Mouse (Mus musculus): ENCODE measurements around the gene Tmpo. TPM values are rescaled to one million over a fixed set of nuclear protein-coding genes. Genes with fewer than 3 reads are reported as not detected.
A peak's percentile ranks its signal among the peaks of the same experiment; 100 is the strongest.
"Not testable (repeated sequence)": the region's sequence is repeated elsewhere in the genome, so short reads cannot be mapped to it uniquely, and the experiment has no call there.

Gene Tmpo
- total RNA-seq, 2 experiments from 2014 or later = 1,232 to 1,337 TPM

DNA sequence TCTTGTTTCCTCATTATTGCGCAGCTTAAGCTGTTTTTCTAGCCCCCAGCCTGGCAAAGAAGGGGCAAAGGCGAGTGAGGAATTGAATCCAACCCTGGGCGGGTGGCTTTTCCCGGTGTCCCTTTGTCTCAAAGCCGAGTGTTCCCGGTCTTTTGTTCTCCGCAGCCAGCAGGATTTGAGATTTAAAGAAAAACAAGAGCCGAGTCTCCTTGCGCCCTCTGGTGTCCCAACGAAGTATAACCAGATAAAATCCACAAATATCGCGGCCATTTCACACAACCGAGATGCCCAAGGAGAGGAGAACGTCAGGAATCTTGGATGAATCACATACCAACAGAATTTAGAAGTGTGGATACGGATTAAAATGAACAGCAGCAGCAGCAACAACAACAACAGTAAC is 6.8 kb upstream of the Tmpo start:
- peak; percentile 72 for ATAC-seq (replicated peaks; ENCODE audit: low FRiP score, poor library complexity, severe bottlenecking)

DNA sequence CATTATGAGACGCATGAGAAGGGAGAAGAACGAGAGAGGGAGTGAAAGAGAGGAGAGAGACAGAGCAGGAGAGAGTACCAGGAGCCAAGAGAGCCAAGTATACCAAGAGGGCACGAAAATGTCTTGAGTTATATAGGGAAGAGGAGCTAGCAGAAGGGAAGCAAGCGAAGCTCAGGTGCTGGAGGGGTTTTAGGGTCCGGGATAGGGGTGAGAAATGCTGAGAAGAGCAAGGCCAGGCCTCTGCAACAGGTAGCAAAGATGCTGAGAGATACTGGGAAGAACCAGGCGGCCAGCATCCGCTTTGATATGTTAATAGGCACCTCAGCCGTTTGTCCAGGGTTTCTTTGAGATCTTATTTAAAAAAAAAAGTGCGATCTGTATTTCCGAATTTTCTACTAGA is 6.2 kb upstream of the Tmpo start:
- no peak for ATAC-seq (replicated peaks; ENCODE audit: low FRiP score, poor library complexity, severe bottlenecking)

DNA sequence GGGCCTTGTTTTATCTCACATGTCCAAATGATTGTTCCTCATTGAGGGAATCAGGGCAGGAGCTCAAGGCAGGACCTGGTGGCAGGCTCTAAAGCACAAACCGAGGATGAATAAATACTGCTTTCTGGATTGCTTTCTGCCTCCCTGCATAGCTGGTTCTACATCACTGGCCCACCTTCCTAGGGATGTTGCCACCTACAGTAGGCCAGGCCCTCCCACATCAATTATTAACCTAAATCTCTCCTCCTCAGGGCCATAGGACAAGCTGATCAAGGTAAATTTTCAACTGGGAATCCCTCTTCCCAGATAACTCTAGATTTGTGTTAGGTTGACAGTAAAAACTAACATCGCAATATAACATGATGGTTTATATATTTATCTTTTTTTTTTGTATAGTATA is 4.6 kb upstream of the Tmpo start:
- ATAC-seq (replicated peaks; ENCODE audit: low FRiP score, poor library complexity, severe bottlenecking) = no peak

DNA sequence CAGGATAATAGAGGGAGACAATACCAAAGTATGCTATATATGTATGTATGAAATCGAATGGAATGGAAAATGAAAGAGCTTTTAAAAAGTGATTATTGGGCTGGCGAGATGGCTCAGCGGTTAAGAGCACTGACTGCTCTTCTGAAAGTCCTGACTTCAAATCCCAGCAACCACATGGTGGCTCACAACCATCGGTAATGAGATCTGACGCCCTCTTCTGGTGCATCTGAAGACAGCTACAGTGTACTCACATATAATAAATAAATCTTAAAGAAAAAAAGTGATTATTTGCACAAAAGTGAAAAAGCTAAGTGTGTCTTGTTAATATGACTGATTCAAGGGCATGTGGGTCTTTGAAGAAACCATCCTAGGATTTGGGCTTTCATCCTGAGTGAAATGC is 3.8 kb upstream of the Tmpo start:
- ATAC-seq (replicated peaks; ENCODE audit: low FRiP score, poor library complexity, severe bottlenecking) = not testable (repeated sequence)

DNA sequence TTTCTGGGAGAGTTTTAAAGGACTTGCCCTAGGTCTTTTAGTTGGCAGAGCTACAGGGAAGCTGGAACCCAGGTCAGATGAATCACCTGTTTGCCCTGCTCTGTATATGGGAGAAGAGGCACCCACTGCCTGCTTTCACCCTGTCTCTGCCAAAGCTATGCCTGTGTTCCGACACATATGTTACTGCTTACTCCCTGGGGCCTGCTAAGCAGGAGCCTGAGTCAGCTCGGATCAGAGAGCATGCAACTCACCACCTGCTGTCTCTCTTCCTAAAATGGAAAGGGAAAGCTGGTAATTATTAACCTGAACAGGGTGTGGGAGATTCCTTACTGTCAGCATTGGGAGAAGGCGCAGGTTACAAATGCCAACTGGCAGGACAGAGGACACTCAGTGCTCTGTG is 2.2 kb upstream of the Tmpo start:
- no peak for ATAC-seq (replicated peaks; ENCODE audit: low FRiP score, poor library complexity, severe bottlenecking)

DNA sequence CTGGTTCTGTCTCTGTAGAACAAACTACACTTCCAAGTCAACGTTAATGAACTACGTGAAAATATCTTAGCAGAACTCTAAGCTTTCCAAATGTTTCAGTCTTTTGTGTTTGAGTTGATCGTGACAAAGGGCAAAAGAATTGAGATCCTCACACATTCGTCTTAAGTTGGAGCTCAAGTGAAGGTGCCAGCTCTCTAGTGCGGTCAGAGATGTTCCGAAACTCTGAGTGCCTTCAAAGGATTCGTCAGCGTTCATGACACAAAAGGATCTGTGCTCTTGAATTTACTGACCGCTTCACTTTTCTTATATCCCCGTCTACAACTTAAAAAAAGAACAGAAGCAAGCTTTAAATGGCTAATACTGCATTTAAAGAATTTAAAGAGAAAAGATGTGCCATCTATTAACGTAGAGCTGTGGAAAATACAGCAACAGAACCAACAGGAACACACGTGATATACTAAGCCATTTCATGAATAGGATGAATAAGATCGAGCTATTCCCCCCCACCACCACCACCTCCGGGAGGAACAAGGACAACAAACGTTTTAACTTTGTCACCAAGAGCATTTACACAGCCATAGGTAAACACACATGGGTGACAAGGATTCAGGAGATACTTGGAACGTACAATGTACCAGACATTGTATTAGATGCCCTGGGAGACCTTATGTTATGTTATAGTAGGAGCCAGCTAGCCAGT is 1.3 kb upstream of the Tmpo start:
- peak; percentile 33 for ATAC-seq (replicated peaks; ENCODE audit: low FRiP score, poor library complexity, severe bottlenecking)

DNA sequence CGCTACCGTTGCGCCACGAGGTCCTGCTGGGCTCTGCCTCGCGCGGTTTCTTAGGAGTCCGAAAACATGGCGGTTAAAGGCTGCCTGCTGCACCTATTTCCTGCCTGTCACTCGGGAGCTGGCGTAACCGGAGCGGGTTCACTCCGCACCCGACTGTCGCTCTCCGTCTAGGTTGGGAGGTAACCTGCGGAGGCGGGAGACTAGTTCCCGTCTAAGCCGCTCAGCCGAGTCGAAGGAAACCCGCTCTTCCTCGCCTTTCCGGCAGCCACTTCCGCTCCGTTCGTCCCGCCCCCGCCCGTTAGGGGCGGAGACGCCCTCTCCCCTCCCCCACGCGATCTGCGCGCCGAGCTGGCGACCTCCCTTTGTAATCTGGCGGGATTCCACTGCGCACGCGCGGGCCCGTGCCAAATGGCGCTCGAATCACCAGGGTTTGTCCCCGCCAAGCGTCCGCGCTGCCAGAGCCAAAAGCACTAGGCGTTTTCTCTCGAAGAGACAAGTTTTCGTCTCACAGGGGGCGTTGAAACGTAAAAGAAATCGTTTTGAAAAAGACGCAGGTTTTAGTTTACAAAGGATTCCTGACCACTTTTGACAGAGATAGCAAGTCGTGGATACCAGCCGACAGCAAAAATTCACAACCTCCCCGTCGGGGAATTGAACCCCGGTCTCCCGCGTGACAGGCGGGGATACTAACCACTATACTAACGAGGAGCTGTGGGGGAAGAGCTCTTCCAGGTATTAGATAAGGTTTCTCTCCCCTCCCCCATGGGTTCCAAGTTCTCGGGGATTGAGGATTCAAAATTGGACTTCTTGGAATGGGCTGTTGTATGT is 560 bp upstream of the Tmpo start:
- ATAC-seq (replicated peaks; ENCODE audit: low FRiP score, poor library complexity, severe bottlenecking) = peak; percentile 86

DNA sequence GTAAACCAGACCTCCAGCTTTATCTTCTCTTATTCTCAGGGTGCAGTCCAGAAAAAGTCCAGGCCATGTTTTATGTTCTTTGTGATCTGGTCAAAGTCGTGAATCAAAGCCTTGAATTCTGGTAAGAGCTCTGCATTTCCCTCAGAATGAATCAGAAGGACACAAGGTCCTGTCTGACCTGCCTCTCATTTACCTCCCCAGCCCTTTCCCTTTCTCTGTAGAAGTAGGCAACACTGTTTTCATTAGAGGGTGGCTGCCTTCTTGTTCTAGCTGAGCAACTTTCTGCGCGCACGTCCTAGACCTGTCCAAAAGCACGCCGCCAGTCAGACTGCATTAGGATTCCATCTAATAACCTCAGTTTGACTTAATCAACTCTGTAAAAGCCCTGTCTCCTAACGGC is 814 bp downstream of the Tmpo start:
- ATAC-seq (replicated peaks; ENCODE audit: low FRiP score, poor library complexity, severe bottlenecking) = no peak

DNA sequence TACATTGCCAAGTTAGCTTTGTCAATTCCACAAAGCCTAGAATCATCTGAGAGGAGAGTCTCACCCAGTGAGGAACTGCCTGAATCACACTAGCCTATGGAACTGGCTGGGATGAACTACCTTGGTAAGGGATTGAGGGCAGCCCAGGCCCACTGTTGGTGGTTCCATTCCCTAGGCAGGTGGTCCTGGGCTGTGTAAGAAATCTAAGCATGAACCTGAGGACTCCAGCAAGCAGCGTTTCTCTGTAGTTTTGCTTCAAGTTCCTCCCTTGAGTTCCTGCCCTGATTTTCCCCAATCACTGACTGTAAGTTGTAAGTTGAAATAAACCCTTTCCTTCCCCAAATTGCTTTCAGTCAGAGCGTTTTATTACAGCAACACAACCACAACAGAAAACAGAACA is 1.3 kb downstream of the Tmpo start:
- no peak for ATAC-seq (replicated peaks; ENCODE audit: low FRiP score, poor library complexity, severe bottlenecking)

DNA sequence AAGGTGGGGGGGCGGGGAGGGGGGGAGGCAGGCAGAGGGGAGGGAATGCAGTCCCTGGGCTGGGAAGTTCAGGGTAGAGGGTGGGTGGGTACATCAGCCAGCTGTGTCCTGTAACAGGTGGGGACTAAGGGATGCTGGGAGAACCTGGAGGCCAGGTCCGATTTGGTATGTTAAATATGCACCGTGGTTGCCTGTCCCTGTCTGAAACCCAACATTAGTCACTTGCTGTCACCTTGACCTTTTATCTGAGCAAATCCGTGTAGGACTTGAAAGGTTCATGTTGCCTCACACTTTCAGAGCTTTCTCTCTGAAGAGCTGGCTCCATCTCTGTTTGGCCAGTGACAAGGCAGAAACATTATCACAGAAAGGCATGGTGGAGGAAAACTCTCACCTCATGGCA is 3.9 kb downstream of the Tmpo start:
- ATAC-seq (replicated peaks; ENCODE audit: low FRiP score, poor library complexity, severe bottlenecking) = no peak

DNA sequence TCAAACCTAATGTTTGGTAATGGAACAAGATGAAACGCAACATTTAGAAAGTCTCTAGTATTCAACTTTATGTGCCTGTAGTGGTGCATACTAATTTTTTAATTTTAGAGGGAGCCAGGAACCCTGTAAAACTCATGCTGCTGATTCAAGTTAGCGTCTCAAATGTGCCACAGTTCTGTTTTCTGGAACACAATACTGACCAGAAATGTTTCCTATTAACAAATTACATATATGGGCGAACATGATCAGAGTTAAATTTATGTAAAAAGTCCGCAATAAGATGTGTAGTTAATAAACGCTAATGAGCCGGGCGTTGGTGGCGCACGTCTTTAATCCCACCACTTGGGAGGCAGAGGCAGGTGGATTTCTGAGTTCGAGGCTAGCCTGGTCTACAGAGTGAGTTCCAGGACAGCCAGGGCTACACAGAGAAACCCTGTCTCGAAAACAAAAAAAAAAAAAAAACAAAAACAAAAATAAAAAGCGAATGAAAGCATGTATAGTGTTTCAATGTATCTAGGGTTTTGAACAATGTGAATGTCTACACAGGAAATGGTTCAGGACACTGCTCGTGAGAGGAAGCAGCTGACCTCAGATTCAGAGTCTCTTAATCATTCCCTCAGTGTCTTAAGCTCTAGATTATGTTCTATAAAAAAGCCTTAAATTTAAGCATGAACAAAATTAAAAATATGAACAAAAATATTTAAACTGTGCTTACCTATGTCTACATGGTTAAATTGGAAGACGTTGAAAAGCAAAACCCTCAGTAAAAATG is 8.6 kb downstream of the Tmpo start:
- no peak for ATAC-seq (replicated peaks; ENCODE audit: low FRiP score, poor library complexity, severe bottlenecking)

DNA sequence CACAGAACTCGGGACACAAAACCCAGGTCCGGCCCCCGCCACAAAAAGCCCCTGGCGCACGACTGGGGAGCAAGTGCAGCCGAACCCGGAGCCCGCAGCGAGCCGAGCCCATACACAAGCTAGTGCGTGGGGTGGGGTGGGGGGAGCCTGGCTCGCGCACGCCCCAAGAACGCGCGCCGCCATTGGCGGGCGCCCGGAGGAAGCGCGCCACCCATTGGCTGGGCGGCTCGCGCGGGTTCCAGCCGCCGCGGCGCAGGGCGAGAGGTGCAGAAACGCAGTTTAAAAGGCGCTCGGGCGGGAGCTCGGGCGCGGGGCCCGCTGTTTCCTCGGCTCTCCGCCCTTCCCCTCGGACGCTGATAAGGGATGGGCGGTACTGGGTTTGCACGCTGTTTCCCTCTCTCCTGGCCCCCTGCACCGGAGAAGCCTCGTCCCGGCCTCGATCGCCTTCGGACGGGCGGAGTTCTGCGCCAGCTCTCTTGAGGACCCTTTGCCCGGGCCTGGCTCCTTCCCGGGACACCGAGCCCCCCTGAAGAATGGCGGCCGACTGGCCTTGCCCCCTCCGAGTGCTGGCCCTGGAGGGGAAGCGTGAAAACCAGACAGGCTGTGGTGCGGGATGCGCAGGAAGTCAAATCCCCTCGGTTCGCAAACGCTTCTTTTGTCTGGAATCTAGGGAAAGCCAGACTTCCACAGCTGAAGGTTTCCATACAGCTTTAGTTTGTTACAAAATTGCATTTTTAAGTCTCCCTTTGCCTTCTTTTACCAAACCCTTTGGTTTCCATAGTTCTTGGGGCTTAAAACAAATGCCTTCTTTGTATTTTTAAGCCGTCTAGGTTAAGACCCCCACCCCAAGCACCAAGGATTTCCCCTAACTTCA is 9.4 kb downstream of the Tmpo start:
- ATAC-seq (replicated peaks; ENCODE audit: low FRiP score, poor library complexity, severe bottlenecking) = peak; percentile 89

DNA sequence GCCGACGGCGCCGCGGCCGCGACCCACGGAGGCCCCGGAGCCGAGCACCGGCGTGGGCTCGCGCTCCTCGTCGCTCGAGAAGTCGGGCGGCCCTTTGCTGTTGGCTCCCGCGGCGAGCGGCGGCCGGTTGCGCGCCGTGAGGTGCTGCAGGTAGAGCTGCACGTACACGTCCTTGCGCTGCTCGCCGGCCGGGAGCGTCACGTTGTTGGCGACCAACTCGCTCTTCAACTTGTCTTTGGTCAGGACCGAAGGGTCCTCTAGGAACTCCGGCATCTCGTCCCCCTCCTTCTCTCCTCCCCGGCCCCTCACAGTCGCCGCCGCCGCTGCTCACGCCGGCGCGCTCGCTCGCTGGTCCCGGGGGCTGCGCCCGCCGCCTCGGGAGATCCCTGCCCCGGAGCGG is 10.1 kb downstream of the Tmpo start:
- ATAC-seq (replicated peaks; ENCODE audit: low FRiP score, poor library complexity, severe bottlenecking) = no peak

DNA sequence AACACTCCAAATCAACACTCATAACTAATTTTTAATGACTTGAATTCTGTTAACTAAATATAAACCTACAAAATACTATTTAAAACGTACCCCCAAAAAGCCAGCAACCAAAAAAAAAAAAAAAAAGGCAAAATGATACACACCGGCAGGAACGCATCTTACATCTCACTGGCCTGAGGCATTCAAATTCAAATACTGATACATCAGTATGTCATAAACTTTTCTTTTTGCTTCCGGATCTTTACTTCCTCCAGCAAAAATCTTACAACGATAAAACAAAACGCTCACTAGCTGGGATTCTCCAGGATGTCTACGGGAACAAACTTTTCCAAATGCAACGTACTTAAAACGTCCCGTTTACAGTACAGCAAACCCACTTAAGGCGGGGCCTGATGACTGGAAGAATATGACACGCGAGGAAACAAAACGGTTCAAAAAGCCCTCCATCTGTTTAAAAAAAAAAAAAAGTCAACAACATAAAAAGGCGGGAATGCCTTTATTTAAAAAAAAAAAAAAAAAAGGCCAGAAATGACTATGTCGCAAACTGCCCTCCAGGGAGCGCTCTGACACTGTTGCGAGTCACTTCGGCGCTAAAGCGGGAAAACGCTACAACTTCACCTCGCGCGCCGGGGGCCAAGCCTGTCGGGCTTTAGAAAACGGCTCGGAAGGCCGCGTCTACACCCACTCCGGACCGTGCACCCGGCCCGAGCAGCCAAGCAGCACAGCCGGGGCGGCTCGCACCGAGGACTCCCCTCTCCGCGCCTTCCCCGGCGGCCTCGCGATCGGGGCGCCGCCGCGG is 10.8 kb downstream of the Tmpo start:
- peak; percentile 69 for ATAC-seq (replicated peaks; ENCODE audit: low FRiP score, poor library complexity, severe bottlenecking)

DNA sequence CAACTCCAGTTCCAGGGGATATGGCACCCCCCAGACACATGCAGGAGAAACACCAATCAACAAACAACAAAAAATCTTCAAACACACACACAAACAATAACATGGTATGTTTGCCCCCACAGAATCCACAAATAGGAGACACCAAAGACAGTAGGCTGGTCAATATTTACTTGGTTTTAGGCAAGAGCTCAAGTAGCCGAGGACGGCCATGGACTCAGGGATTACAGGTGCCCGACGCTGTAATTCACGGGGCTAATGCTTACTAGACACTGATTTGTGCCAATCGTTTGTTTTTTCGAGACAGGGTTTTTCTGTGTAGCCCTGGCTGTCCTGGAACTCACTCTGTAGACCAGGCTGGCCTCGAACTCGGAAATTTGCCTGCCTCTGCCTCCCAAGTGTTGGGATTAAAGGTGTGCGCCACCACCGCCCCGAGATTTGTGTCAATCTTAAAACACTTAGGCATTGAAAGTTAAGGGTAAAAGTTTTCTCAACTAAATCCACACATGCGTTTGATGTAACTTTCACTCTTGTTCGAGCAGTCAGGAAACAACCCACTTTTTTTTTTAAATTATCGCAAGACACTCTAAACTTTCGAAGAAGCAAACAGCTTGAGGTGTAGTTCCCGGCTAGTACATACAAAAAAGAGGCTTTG is 11.6 kb downstream of the Tmpo start:
- no peak for ATAC-seq (replicated peaks; ENCODE audit: low FRiP score, poor library complexity, severe bottlenecking)

DNA sequence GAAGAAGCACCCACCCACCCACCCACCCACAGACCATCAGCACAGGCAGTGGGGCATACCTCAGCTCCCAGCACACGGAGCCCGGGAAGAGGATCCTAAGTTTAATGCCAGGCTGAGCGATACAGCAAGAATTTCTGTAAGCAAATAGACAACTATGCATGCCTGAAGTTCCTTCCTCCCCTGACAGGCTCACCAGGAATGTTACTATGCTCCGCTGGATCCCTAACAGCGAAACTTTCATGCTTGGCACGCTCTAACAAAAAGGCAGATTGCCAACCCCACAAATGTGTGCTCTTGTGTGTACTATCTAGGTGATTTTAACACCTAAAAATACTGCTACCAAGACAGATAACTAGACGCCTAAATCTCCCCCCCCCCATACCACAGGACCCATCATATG is 13.8 kb downstream of the Tmpo start:
- ATAC-seq (replicated peaks; ENCODE audit: low FRiP score, poor library complexity, severe bottlenecking) = no peak

DNA sequence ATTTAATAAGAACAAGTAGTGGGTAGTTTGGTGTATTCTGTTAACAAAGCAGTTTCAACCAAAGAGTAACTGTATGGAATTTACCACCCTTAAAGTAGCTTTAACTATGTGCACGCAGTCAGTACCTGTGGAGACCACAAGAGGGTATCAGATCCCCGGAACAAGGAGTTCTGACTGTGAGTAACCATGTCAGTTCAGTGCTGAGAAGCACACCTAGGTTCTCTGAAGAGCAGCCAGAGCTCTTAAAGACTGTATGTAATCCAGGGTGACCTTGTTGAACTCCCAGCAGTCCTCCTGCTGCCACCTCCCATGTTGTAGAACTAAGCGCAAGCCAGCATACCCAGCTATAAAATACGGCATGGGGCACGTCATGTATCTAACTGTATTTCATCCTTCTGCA is 14.2 kb downstream of the Tmpo start:
- peak; percentile 55 for ATAC-seq (replicated peaks; ENCODE audit: low FRiP score, poor library complexity, severe bottlenecking)

DNA sequence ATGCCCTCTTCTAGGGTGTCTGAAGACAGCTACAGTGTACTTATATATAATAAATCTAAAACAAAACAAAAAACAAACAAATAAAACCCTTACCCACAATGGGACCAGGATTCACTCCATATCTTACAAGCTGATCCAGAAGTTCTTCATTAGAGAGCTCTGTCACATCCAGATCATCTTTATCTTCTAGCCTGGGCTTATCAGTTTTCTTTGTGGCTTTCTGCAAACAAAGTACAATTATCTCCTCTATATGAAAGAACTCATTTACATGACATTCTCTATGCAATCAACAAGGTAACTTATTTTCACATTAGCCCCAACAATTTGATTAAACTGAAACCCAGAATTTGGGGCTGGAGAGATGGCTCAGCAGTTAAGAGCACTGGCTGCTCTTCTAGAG is 15.3 kb downstream of the Tmpo start:
- no peak for ATAC-seq (replicated peaks; ENCODE audit: low FRiP score, poor library complexity, severe bottlenecking)

DNA sequence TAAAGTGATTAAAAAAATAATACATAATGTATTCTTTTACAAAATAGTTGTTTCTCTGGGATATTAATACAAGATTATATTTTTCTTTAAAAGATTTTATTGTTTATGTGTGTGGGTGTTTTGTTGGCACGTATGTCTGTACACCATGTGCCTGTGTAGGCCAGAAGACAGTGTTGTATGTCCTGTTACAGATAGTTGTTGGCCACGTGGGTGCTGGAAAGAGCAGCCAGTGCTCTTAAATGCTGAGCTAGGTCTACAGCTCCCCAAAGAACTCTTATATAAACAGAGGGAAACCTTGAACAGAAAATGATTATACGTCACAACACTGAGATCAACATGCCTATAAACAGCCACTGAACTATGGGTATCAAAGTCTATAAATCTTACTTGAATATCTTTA is 16.6 kb downstream of the Tmpo start:
- no peak for ATAC-seq (replicated peaks; ENCODE audit: low FRiP score, poor library complexity, severe bottlenecking)
